Mouse (Mus musculus): ENCODE measurements at regions not wholly inside any gene's neighbourhood (a gene's known extent, or its start where the extent isn't known, plus 50 kb on each side); places are given as distances from the start of the nearest gene placed in this dataset.
A peak's percentile ranks its signal among the peaks of the same experiment; 100 is the strongest.

DNA sequence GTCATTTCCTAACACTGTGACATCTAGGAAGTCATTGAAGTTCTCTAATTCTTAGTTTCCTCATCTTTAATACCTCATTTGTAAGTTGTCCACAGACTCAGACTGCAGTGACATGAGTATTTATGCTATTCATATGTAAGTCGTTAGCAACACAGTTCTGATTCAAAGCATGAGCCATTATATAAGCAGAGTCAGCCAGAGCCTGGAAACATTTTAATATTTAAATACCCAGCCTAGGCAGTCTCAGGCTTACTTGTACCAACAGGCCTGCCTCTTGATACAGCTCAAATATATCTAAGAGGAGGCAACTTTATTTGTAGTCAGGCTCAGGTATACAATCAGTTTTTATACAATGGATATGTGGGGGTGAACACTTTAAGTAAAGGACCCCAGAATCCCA, 534.8 kb upstream of the Gm26657 start:
- ATAC-seq (ENCODE audit: low FRiP score, low read depth): no peak
- Histone ChIP-seq H3K4me2 (replicated peaks) (no peak overlapping the region), H3K27ac (replicated peaks) (no peak overlapping the region), H3K4me1 (no peaks in the 10 kb centered on the region), H3K36me3 (no peaks in the 10 kb centered on the region), H3K27me3 (no peaks in the 10 kb centered on the region), H3K9ac (replicated peaks) (no peak overlapping the region), H3K4me3 (no peak overlapping the region), H3K9me3 (no peaks in the 10 kb centered on the region)
- 75% methylated on average over 1 of the region's 1 CpGs for WGBS

DNA sequence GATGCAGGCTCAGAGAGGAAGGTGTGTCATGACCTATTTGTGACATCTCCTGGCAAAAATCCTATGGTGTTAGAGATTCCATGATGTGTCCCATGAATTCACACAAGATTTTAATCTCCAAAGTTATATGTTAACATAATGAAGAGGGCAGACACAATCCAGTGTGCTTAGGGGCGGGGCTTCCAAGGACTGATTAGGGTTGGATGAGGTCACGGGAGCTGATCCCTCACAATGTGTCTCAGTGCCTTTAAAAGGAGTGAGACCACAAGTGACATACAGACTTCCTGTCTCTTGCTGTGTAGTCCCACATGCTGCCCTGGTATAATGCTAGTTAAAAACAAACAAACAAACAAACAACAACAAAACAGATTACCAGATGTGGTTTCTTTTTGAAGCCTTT, 546.5 kb upstream of the Gm26657 start:
- Histone ChIP-seq H3K27me3 (no peaks in the 10 kb centered on the region), H3K9ac (replicated peaks) (no peak overlapping the region), H3K4me2 (replicated peaks) (no peak overlapping the region), H3K27ac (replicated peaks) (no peak overlapping the region), H3K4me3 (no peak overlapping the region), H3K36me3 (no peaks in the 10 kb centered on the region), H3K9me3 (no peaks in the 10 kb centered on the region), H3K4me1 (no peaks in the 10 kb centered on the region)
- no peak for ATAC-seq (ENCODE audit: low FRiP score, low read depth)
- WGBS: 49% methylated on average over 2 of the region's 2 CpGs

DNA sequence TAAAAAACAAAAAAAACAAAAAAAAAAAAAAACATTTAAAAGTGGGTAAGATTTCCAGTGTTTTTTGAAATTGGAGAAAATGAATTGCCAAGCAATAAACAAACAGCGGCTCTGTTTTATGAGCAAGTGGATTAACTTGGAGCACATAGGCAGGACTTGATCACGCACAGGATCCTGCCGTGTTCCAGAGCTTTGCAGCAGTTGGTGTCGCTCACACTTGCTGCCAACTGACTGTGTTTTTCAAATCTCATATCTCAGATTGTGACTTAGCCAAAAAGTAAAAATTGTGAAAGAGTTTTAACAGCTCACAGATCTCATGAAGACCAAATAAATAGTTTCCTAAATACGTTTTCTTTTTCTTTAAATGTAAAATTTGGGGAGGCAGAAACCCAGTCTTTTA, 547.4 kb upstream of the Gm26657 start:
- H3K4me1 ChIP-seq: no peaks in the 10 kb centered on the region
- H3K9ac ChIP-seq (replicated peaks): no peak overlapping the region
- no peak overlapping the region for H3K27ac ChIP-seq (replicated peaks)
- no peaks in the 10 kb centered on the region for H3K27me3 ChIP-seq
- H3K4me2 ChIP-seq (replicated peaks): no peak overlapping the region
- no peak for ATAC-seq (ENCODE audit: low FRiP score, low read depth)
- WGBS: 87% methylated on average over 5 of the region's 5 CpGs
- no peaks in the 10 kb centered on the region for H3K36me3 ChIP-seq
- H3K4me3 ChIP-seq: no peak overlapping the region
- no peaks in the 10 kb centered on the region for H3K9me3 ChIP-seq

DNA sequence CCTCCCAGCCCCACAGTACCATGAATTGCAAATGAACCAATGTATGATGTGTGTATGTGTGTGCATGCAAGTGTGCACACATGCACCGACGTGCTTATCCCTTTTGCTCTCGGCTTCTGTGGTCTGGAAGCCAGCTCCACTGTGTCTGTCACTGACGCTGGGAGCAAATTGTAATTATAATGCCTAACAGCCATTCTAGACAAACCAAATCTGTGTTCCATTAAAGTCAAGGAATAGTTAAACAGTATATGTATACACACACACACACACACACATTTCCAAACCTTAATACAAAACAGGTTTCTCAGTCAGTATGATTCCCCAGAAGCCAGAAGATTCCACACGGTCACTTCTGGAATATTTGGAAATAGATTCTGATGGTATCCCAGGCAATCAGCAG, 560.3 kb upstream of the Gm26657 start:
- Histone ChIP-seq H3K4me1 (peaks cover 6% of the 10 kb centered on the region), H3K27ac (replicated peaks) (peak overlapping the region; percentile 70), H3K9me3 (no peaks in the 10 kb centered on the region), H3K4me3 (no peak overlapping the region), H3K9ac (replicated peaks) (no peak overlapping the region), H3K27me3 (no peaks in the 10 kb centered on the region), H3K36me3 (no peaks in the 10 kb centered on the region), H3K4me2 (replicated peaks) (no peak overlapping the region)
- no peak for ATAC-seq (ENCODE audit: low FRiP score, low read depth)
- 77% methylated on average over 5 of the region's 5 CpGs for WGBS

DNA sequence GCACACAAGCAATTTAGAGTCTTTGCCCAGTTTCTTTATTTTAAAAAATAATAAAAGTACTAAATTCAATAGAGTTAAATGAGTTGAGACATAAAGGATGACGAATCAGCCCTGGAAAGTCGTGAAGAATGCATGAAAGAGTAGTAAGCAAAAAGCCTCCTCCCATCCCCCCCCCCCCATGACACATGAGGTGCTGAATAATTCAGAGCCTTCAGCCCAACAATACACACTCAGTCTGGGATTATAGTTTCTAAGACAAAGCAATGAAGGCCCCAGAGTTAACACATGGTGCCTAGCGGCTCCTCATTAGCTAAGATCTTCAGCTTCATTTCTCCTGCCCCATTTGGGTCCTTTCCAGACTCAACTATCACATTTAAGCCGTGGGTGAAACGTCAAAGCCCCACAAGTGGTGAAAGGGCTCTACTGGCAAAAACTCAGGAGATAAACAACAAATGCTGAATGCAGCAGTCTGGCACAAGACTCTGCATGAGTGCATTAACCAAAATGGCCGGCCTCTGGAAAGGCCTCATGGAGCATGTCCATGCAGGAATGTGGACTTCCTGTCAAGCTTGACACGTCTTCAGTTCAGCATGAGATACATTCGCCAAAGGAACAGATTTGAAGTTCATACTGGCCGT, 560.9 kb upstream of the Gm26657 start:
- Histone ChIP-seq H3K27me3 (no peaks in the 10 kb centered on the region), H3K9me3 (no peaks in the 10 kb centered on the region), H3K9ac (replicated peaks) (no peak overlapping the region), H3K4me3 (no peak overlapping the region), H3K4me1 (peaks cover 6% of the 10 kb centered on the region), H3K27ac (replicated peaks) (peak overlapping the region; percentile 70), H3K4me2 (replicated peaks) (no peak overlapping the region), H3K36me3 (no peaks in the 10 kb centered on the region)
- peak; percentile 90 for ATAC-seq (ENCODE audit: low FRiP score, low read depth)
- 49% methylated on average over 9 of the region's 9 CpGs for WGBS

DNA sequence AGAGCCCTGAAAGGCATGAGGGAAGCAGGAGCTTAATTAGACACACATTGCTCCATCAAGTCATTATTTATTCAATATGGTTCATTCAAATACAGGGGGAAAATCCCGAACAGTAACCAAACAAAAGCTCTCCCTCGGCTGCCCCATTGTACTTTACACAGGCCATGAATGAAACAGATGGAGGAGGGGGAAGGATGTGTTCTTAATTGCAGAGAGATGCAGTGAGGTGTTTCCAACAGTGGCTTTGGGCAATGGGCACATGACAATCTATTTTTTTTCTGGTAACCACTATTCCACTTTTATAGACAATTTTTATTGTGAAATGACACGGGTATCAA, 578.6 kb upstream of the Gm26657 start:
- Histone ChIP-seq H3K9ac (replicated peaks) (no peak overlapping the region), H3K27me3 (no peaks in the 10 kb centered on the region), H3K4me1 (peaks cover 14% of the 10 kb centered on the region), H3K36me3 (no peaks in the 10 kb centered on the region), H3K9me3 (no peaks in the 10 kb centered on the region), H3K4me3 (no peak overlapping the region), H3K27ac (replicated peaks) (peak overlapping the region; percentile 54), H3K4me2 (replicated peaks) (no peak overlapping the region)
- 40% methylated on average over 3 of the region's 3 CpGs for WGBS
- ATAC-seq (ENCODE audit: low FRiP score, low read depth): peak; percentile 83

DNA sequence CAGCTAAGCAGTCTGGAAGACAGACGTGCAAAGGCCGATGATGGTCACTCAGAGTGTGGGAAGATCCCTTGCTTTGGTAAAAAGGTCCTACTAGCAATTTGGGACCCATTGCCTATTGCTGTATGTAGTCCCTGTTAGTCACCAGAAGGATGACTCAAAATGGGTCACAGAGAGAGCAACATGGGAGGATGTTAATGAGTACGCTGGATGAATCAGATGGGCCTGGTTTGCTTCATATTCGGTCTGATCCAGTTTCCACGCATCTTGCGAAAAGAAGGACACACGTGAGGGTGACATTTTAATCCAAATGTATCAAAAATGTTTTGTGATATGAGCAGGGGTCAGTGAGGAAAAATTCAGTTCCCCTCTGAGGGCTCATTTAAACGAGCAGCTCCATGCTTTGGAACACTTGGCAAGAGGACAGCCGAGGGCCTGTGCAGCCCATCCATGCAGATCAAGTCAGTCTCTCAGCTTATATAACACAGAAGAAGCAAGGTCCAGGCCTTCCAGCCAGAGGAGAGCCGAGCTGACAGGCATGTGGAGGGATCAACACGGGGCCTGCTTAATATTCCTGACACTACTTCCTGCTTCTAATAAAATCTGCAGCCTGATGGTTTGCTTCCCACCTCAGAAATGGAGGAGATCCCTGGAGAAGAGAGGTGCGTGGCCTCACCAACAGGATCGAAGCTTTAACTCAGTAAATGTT, 579.2 kb upstream of the Gm26657 start:
- no peaks in the 10 kb centered on the region for H3K27me3 ChIP-seq
- no peak overlapping the region for H3K9ac ChIP-seq (replicated peaks)
- H3K4me2 ChIP-seq (replicated peaks): no peak overlapping the region
- H3K27ac ChIP-seq (replicated peaks): peak overlapping the region; percentile 54
- H3K4me1 ChIP-seq: peaks cover 14% of the 10 kb centered on the region
- WGBS: 63% methylated on average over 13 of the region's 13 CpGs
- no peaks in the 10 kb centered on the region for H3K9me3 ChIP-seq
- peak; percentile 91 for ATAC-seq (ENCODE audit: low FRiP score, low read depth)
- H3K4me3 ChIP-seq: no peak overlapping the region
- H3K36me3 ChIP-seq: no peaks in the 10 kb centered on the region

DNA sequence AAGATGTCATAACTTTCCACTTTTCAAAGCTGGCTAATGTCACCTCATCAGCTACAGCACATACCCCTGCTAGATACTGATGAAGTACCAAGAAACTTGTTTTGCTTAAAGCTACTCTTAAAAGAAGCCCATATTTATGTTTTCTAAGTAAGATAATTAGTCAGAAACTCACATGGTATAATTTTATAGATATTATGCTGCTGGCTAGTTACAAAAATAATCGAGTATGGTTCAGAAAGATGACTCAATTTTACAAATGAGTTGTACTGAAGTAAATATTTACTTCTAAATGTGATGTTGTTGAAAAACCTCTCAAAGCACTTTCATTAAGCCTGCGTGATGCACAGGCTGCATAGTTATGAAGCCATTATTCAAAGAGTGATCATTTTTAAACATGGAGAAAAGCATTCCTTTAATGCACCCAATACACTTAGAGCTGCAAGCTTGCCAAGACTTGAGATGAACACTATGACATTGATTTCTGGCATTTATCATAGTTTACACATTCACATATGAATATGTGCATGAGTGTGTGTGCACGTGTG, 582.3 kb upstream of the Gm26657 start:
- H3K27ac ChIP-seq (replicated peaks): no peak overlapping the region
- H3K9me3 ChIP-seq: no peaks in the 10 kb centered on the region
- H3K36me3 ChIP-seq: no peaks in the 10 kb centered on the region
- ATAC-seq (ENCODE audit: low FRiP score, low read depth): no peak
- H3K9ac ChIP-seq (replicated peaks): no peak overlapping the region
- no peaks in the 10 kb centered on the region for H3K27me3 ChIP-seq
- H3K4me3 ChIP-seq: no peak overlapping the region
- 93% methylated on average over 3 of the region's 3 CpGs for WGBS
- no peak overlapping the region for H3K4me2 ChIP-seq (replicated peaks)
- H3K4me1 ChIP-seq: peaks cover 14% of the 10 kb centered on the region

DNA sequence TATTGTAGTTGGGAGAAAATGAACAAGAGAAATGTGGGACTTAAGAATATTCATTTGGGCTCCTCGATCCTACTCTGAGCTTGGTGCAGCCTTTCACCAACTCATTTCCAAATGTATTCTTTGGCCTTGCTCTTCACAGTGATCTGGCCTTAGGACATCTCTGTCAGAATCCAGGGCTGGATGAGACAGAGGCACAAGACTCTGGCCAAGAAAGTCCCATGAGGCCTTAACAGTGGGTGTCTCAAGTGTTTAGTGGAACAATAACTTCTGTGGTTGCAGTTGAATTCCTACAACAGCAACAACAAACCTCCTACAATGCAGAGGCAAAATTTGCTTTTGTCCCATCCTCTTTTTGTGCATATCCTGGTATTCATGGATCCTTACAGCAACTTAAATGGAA, 589.2 kb upstream of the Gm26657 start:
- no peak for ATAC-seq (ENCODE audit: low FRiP score, low read depth)
- Histone ChIP-seq H3K27me3 (no peaks in the 10 kb centered on the region), H3K4me3 (no peak overlapping the region), H3K4me2 (replicated peaks) (no peak overlapping the region), H3K36me3 (no peaks in the 10 kb centered on the region), H3K4me1 (no peaks in the 10 kb centered on the region), H3K9ac (replicated peaks) (no peak overlapping the region), H3K27ac (replicated peaks) (no peak overlapping the region), H3K9me3 (no peaks in the 10 kb centered on the region)
- 97% methylated on average over 1 of the region's 1 CpGs for WGBS

DNA sequence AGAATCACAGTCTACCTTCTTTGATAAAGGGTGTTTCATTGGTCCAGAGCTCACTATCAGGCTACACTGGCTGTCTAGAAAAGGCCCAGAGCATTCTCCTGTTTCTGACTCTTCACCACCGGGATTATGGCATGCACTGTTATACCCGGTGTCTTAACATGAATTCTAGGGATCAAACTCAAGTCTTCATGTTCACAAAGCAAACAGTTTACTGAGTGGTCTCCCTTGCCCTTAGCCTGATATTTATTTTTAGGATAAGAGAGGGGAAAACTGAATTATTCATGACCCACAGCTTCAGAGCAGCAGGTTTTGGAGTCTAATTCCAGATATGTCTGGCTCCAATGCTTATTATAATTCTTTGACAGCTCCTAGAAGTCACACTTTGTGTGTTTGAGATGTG, 596.0 kb upstream of the Gm26657 start:
- no peak overlapping the region for H3K9ac ChIP-seq (replicated peaks)
- no peak overlapping the region for H3K27ac ChIP-seq (replicated peaks)
- WGBS: 66% methylated on average over 2 of the region's 2 CpGs
- H3K4me2 ChIP-seq (replicated peaks): no peak overlapping the region
- ATAC-seq (ENCODE audit: low FRiP score, low read depth): 0 out of 2 replicates have a peak, but pooled peaks have one; percentile 19
- no peaks in the 10 kb centered on the region for H3K27me3 ChIP-seq
- H3K4me3 ChIP-seq: no peak overlapping the region
- H3K9me3 ChIP-seq: no peaks in the 10 kb centered on the region
- no peaks in the 10 kb centered on the region for H3K36me3 ChIP-seq
- peaks cover 5% of the 10 kb centered on the region; the same call in 1 of the 2 replicates for H3K4me1 ChIP-seq

DNA sequence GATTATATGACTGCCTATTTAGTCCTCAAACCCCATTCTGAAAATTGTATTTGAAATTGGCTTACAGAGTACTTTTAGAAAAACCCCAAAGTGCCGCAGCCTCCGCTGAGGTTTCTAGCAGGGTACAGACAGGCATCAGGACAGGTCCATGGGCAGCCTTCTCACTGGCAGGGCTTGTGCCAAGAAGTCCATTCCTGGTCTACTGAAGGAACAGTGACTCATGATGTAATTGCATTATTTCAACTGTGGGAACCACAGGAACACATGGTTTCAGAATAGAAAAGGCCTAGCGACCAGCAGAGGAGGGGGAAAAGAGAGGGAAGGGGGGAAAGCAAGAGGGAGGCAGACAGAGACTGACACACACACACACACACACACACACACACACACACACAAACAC, 603.0 kb upstream of the Gm26657 start:
- Histone ChIP-seq H3K4me2 (replicated peaks) (no peak overlapping the region), H3K27me3 (no peaks in the 10 kb centered on the region), H3K9me3 (no peaks in the 10 kb centered on the region), H3K4me1 (no peaks in the 10 kb centered on the region), H3K9ac (replicated peaks) (no peak overlapping the region), H3K36me3 (no peaks in the 10 kb centered on the region), H3K4me3 (no peak overlapping the region), H3K27ac (replicated peaks) (no peak overlapping the region)
- no peak for ATAC-seq (ENCODE audit: low FRiP score, low read depth)
- 91% methylated on average over 3 of the region's 3 CpGs for WGBS

DNA sequence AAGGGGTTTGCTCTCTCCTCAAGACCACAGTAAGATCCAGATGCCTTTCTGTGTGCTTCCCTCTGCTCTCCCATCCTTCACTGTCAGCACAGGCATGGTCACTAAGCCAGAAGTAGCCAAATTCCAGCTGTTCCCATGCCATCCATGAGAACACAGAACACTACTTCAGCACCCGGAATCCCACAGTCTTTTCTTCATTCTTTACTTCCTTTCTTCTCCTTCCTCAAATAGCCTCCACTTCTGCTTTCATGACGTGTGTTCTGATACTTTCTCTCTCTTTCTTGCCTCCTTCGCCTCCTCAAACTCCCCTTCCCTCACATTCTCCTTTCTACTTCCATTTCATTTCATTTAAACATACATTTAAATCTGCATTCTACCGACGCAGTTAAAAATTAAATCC, 602.1 kb upstream of the Klf4 start:
- 90% methylated on average over 5 of the region's 5 CpGs for WGBS
- H3K9me3 ChIP-seq: no peaks in the 10 kb centered on the region
- H3K4me1 ChIP-seq: no peaks in the 10 kb centered on the region
- H3K27me3 ChIP-seq: no peaks in the 10 kb centered on the region
- H3K36me3 ChIP-seq: no peaks in the 10 kb centered on the region
- H3K9ac ChIP-seq (replicated peaks): no peak overlapping the region
- H3K4me3 ChIP-seq: no peak overlapping the region
- no peak for ATAC-seq (ENCODE audit: low FRiP score, low read depth)
- no peak overlapping the region for H3K4me2 ChIP-seq (replicated peaks)
- H3K27ac ChIP-seq (replicated peaks): no peak overlapping the region

Data from midbrain, embryonic 12.5 days (tissue).